Mouse (Mus musculus) liver, adult 2 months (tissue): ENCODE measurements around the gene Rcbtb2. TPM values are rescaled to one million over a fixed set of nuclear protein-coding genes. Genes with fewer than 3 reads are reported as not detected.
A peak's percentile ranks its signal among the peaks of the same experiment; 100 is the strongest.

Experiments used
- DNase-seq: peaks from one replicate; pipeline ENCODE4 v3.0.0-alpha.2; 2011; ENCODE audit warnings: low read depth, low spot score; ENCODE audit errors: extremely low read depth
- H3K27ac ChIP-seq: fragments of 200-500 bp; replicated peaks from 2 replicates; pipeline ENCODE4 v1.5.1; 2012; ENCODE audit warnings: low read depth, mild to moderate bottlenecking, control low read depth, inconsistent platforms, low read length; ENCODE audit not compliant: insufficient read depth
- H3K27me3 ChIP-seq: fragments of 200-500 bp; 2 replicates; pipeline ENCODE4 v1.6.1; 2012; ENCODE audit warnings: mild to moderate bottlenecking, moderate library complexity, low read length, inconsistent platforms; ENCODE audit not compliant: control insufficient read depth, insufficient read depth
- H3K36me3 ChIP-seq: fragments of 200-500 bp; 2 replicates; pipeline ENCODE4 v1.6.1; 2012; ENCODE audit warnings: low read length, inconsistent platforms; ENCODE audit not compliant: control insufficient read depth, insufficient read depth
- H3K4me1 ChIP-seq: fragments of 200-500 bp; 2 replicates; pipeline ENCODE4 v1.6.1; 2011; ENCODE audit warnings: low read length; ENCODE audit not compliant: control insufficient read depth, insufficient read depth
- H3K4me3 ChIP-seq: fragments of 200-500 bp; 2 replicates; pipeline ENCODE4 v1.5.1; 2011; ENCODE audit warnings: low read depth, mild to moderate bottlenecking, control low read depth, low read length, moderate library complexity; ENCODE audit not compliant: insufficient read depth
- H3K79me2 ChIP-seq: fragments of 200-500 bp; 2 replicates; pipeline ENCODE4 v1.6.1; 2012; ENCODE audit warnings: inconsistent platforms, mild to moderate bottlenecking, low read length, moderate library complexity; ENCODE audit not compliant: control insufficient read depth, insufficient read depth
- H3K9ac ChIP-seq: fragments of 200-500 bp; 2 replicates; pipeline ENCODE4 v1.6.1; 2012; ENCODE audit warnings: low read depth, mild to moderate bottlenecking, control low read depth, inconsistent platforms, low read length
- CTCF ChIP-seq: fragments of 200-500 bp; IDR thresholded peaks from 2 replicates; pipeline ENCODE4 v1.5.1; 2011; ENCODE audit warnings: low read depth, low read length, control low read depth
- POLR2A ChIP-seq: fragments of 200-500 bp; IDR thresholded peaks from 2 replicates; pipeline ENCODE4 v1.6.1; 2011; ENCODE audit warnings: low read length, control low read depth; ENCODE audit not compliant: insufficient read depth; ENCODE audit errors: extremely low read depth
- WGBS: fragments of 180-500 bp; shearing (Covaris S2); methylation state at CpG from one replicate; pipeline ENCODE4 v1.1.7; 2018; 5-methylcytosine and 5-hydroxymethylcytosine counted together
- polyA plus RNA-seq: library from polyadenylated mRNA; depleted of rRNA; stranded (reverse); fragments of >200 nt; gene quantifications from 2 replicates; pipeline ENCODE4 v1.2.3, GENCODE M21; 2012
- total RNA-seq: library from RNA; depleted of rRNA; stranded (reverse); fragments of >200 nt; gene quantifications from 2 replicates; pipeline ENCODE4 v1.2.3, GENCODE M21; 2014

The Rcbtb2 gene
- total and polyA plus RNA-seq, 2 experiments, result 26.0 to 32.6 TPM

- peaks cover 17% of the 10 kb centered on the region for H3K4me1 ChIP-seq
- no peaks in the 10 kb centered on the region for H3K36me3 ChIP-seq
- DNase-seq, result peak; percentile 68
- WGBS, result 33% methylated on average over 25 of the region's 25 CpGs
- peak overlapping the region; percentile 96 for H3K27ac ChIP-seq
- H3K79me2 ChIP-seq, result peaks cover 12% of the 10 kb centered on the region
- H3K9ac ChIP-seq, result peak overlapping the region; percentile 97
- TF ChIP-seq CTCF, result no peak
- H3K27me3 ChIP-seq, result no peaks in the 10 kb centered on the region
- peak overlapping the region; percentile 92 for H3K4me3 ChIP-seq
Observed at GRCm38 (mm10) chr14:73143710-73144420, 21.0 kb downstream of the Rcbtb2 start.

- WGBS, result 96% methylated on average over 4 of the region's 4 CpGs
- H3K79me2 ChIP-seq, result peaks cover 18% of the 10 kb centered on the region
- TF ChIP-seq CTCF (no peak), POLR2A (no peak)
- H3K27me3 ChIP-seq, result no peaks in the 10 kb centered on the region
- no peaks in the 10 kb centered on the region for H3K36me3 ChIP-seq
- DNase-seq, result no peak
- no peak overlapping the region for H3K9ac ChIP-seq
- H3K4me1 ChIP-seq, result peaks cover 13% of the 10 kb centered on the region
- no peak overlapping the region for H3K27ac ChIP-seq
- no peak overlapping the region for H3K4me3 ChIP-seq
Observed at GRCm38 (mm10) chr14:73145531-73145930, 22.7 kb downstream of the Rcbtb2 start.

GRCm38 (mm10) chr14:73146721-73147120, 23.9 kb downstream of the Rcbtb2 start:
- TF ChIP-seq POLR2A (no peak), CTCF (no peak)
- 69% methylated on average over 3 of the region's 3 CpGs for WGBS
- DNase-seq, result no peak
- Histone ChIP-seq H3K4me3 (no peak overlapping the region), H3K27me3 (no peaks in the 10 kb centered on the region), H3K36me3 (peaks cover under 1% of the 10 kb centered on the region; the same call in 1 of the 2 replicates), H3K27ac (no peak overlapping the region), H3K79me2 (peaks cover 18% of the 10 kb centered on the region), H3K9ac (no peak overlapping the region), H3K4me1 (peaks cover 13% of the 10 kb centered on the region)

- H3K9ac ChIP-seq, result no peak overlapping the region
- DNase-seq, result no peak
- no peaks in the 10 kb centered on the region for H3K27me3 ChIP-seq
- TF ChIP-seq POLR2A (no peak), CTCF (no peak)
- WGBS, result 60% methylated on average over 3 of the region's 3 CpGs
- no peak overlapping the region for H3K4me3 ChIP-seq
- H3K27ac ChIP-seq, result no peak overlapping the region
- peaks cover 3% of the 10 kb centered on the region; the same call in 1 of the 2 replicates for H3K36me3 ChIP-seq
- peaks cover 10% of the 10 kb centered on the region; the same call in 1 of the 2 replicates for H3K4me1 ChIP-seq
- H3K79me2 ChIP-seq, result peaks cover 18% of the 10 kb centered on the region
Observed at GRCm38 (mm10) chr14:73148125-73148524, 25.3 kb downstream of the Rcbtb2 start.

GRCm38 (mm10) chr14:73161303-73161702, 38.5 kb downstream of the Rcbtb2 start:
- H3K36me3 ChIP-seq, result peaks cover 8% of the 10 kb centered on the region
- TF ChIP-seq POLR2A (no peak), CTCF (no peak)
- H3K4me3 ChIP-seq, result no peak overlapping the region
- H3K27me3 ChIP-seq, result no peaks in the 10 kb centered on the region
- WGBS, result 94% methylated on average over 5 of the region's 5 CpGs
- no peak overlapping the region for H3K9ac ChIP-seq
- DNase-seq, result no peak
- no peaks in the 10 kb centered on the region for H3K79me2 ChIP-seq
- H3K27ac ChIP-seq, result peak overlapping the region; percentile 48; the same call in 1 of the 2 replicates
- peaks cover 25% of the 10 kb centered on the region for H3K4me1 ChIP-seq

- peak; percentile 97 for DNase-seq
Observed at GRCm38 (mm10) chr14:73162192-73162800, 39.5 kb downstream of the Rcbtb2 start.

More at GRCm38 (mm10) chr14:73162192-73162800, 39.5 kb downstream of the Rcbtb2 start:
- no peak overlapping the region for H3K4me3 ChIP-seq
- no peak for TF ChIP-seq CTCF
- no peak for TF ChIP-seq POLR2A
- H3K79me2 ChIP-seq, result no peaks in the 10 kb centered on the region
- H3K4me1 ChIP-seq, result peaks cover 25% of the 10 kb centered on the region
- H3K27ac ChIP-seq, result peak overlapping the region; percentile 76
- no peaks in the 10 kb centered on the region for H3K27me3 ChIP-seq
- no peak overlapping the region for H3K9ac ChIP-seq
- peaks cover 8% of the 10 kb centered on the region; the same call in 1 of the 2 replicates for H3K36me3 ChIP-seq
- 27% methylated on average over 13 of the region's 13 CpGs for WGBS
